Mouse (Mus musculus): ENCODE results near the gene Eif2b5.

GRCm38 (mm10) chr16:20476857-20477256 is 21.8 kb upstream of the Eif2b5 start:
- no peak for TF ChIP-seq CTCF (IDR thresholded peaks at IDR 0.05; ENCODE audit: low read depth)
- TF ChIP-seq EP300 (IDR thresholded peaks at IDR 0.05; ENCODE audit: low read depth) = no peak
